9 mouse cellular contexts compared by ENCODE assay signal in the genomic region with DNA sequence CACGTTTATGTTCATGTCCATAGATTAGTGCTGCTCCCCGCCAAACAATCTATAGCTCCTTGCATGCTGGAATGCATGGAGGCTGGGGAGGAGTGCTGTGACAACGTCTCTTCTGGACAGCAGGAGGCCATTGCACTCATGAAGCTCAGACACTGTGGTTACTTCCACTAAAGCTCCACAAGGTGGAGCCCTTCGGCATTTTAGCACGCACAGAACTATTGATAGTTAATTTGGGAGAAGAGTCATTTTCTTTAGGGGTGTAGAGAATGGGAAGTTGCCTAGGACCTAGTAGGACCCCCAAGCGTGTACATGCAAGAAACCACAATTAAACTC. TPM values are rescaled to one million over a fixed set of nuclear protein-coding genes. Genes with fewer than 3 reads are reported as not detected.
A peak's percentile ranks its signal among the peaks of the same experiment; 100 is the strongest.
DNase-seq lines count a peak whose midpoint lies in the region; ATAC-seq and TF ChIP-seq lines count a peak whose summit lies in the region.
"Had no signal": no experiment of that assay in that cellular context is flagged by ENCODE, and none has a peak within 500 bp of the region (broad histone marks: within the 10 kb centered on the region; RNA-seq: fewer than 3 reads in every experiment).

No protein-coding gene starts in this region.

- TF ChIP-seq CTCF in C2C12 (IDR thresholded peaks at IDR 0.05; ENCODE audit: control insufficient read depth, insufficient read depth, insufficient read length) = peak; percentile 25
- TF ChIP-seq CTCF in intestine, postnatal 0 days (IDR thresholded peaks at IDR 0.05; ENCODE audit: low read depth) = peak; percentile 88

- no peaks in the 10 kb centered on the region for H3K4me1 ChIP-seq in forebrain, embryonic 16.5 days (replicated peaks; ENCODE audit: control insufficient read depth, insufficient read depth, low read length)
- no peaks in the 10 kb centered on the region for H3K4me1 ChIP-seq in intestine, postnatal 0 days (replicated peaks; ENCODE audit: control insufficient read depth, insufficient read depth, low read length)
- H3K4me1 ChIP-seq: limb, embryonic 15.5 days had no signal

- no peak overlapping the region for H3K9ac ChIP-seq in forebrain, embryonic 16.5 days (replicated peaks; ENCODE audit: low read depth, low read length)
- H3K9ac ChIP-seq in intestine, postnatal 0 days (ENCODE audit: low read depth, low read length) = no peak overlapping the region
- H3K9ac ChIP-seq: limb, embryonic 15.5 days had no signal

- H3K27ac ChIP-seq in forebrain, embryonic 16.5 days (ENCODE audit: low read length) = no peak overlapping the region
- H3K27ac ChIP-seq in intestine, postnatal 0 days (ENCODE audit: low read depth, low read length) = no peak overlapping the region
- H3K27ac ChIP-seq: limb, embryonic 15.5 days had no signal

- H3K36me3 ChIP-seq in C2C12 (ENCODE audit: control insufficient read depth, insufficient read depth) = no peaks in the 10 kb centered on the region
- no peaks in the 10 kb centered on the region for H3K36me3 ChIP-seq in forebrain, embryonic 16.5 days (ENCODE audit: control insufficient read depth, insufficient read depth)
- H3K36me3 ChIP-seq in intestine, postnatal 0 days (ENCODE audit: control insufficient read depth, insufficient read depth) = no peaks in the 10 kb centered on the region
- H3K36me3 ChIP-seq: limb, embryonic 15.5 days had no signal

- no peaks in the 10 kb centered on the region for H3K79me2 ChIP-seq in C2C12 (ENCODE audit: control insufficient read depth, insufficient read depth)

- H3K79me3 ChIP-seq in C2C12 (ENCODE audit: low read depth) = no peaks in the 10 kb centered on the region

- H3ac ChIP-seq in C2C12 (ENCODE audit: control insufficient read depth, insufficient read length, low read depth) = no peak overlapping the region

- peak; percentile 49 for DNase-seq in adrenal gland, postnatal 14 days
- DNase-seq in adrenal gland, adult 2 months = no peak
- peak; percentile 59 for DNase-seq in c-Kit-positive CD71-negative TER-119-negative erythroid progenitor cells, embryonic 14.5 days (ENCODE audit: low read depth)
- DNase-seq in lung, postnatal 14 days = peak; percentile 42
- DNase-seq in right cerebral cortex, adult 2 months (ENCODE audit: low spot score in 2 of 2) = peak; percentile 44 to 59

- peaks cover 7% of the 10 kb centered on the region for H3K27me3 ChIP-seq in C2C12 (ENCODE audit: control insufficient read depth, insufficient read depth, insufficient read length)
- no peaks in the 10 kb centered on the region; the same call in 1 of the 2 replicates for H3K27me3 ChIP-seq in forebrain, embryonic 16.5 days (replicated peaks; ENCODE audit: control insufficient read depth, insufficient read depth, low read length)
- H3K27me3 ChIP-seq in intestine, postnatal 0 days (replicated peaks; ENCODE audit: control insufficient read depth, insufficient read depth, low read length) = no peaks in the 10 kb centered on the region

- no peak overlapping the region; the same call in 1 of the 2 replicates for H3K4me2 ChIP-seq in forebrain, embryonic 16.5 days (ENCODE audit: low read length)
- no peak overlapping the region for H3K4me2 ChIP-seq in intestine, postnatal 0 days (replicated peaks; ENCODE audit: low read depth)
- H3K4me2 ChIP-seq: limb, embryonic 15.5 days had no signal

- H3K9me3 ChIP-seq in forebrain, embryonic 16.5 days (ENCODE audit: control insufficient read depth, low read length) = no peaks in the 10 kb centered on the region
- no peaks in the 10 kb centered on the region for H3K9me3 ChIP-seq in intestine, postnatal 0 days (ENCODE audit: control insufficient read depth)
- H3K9me3 ChIP-seq: limb, embryonic 15.5 days had no signal

- 1% methylated on average over 6 of the region's 6 CpGs for WGBS in forebrain, embryonic 16.5 days
- WGBS in intestine, postnatal 0 days = 3% methylated on average over 6 of the region's 6 CpGs

- no peak overlapping the region for H3K4me3 ChIP-seq in C2C12 (ENCODE audit: insufficient read depth, poor library complexity, severe bottlenecking)
- no peak overlapping the region for H3K4me3 ChIP-seq in forebrain, embryonic 16.5 days (replicated peaks; ENCODE audit: low read length)
- H3K4me3 ChIP-seq in intestine, postnatal 0 days (ENCODE audit: low read depth, low read length) = no peak overlapping the region
- H3K4me3 ChIP-seq: limb, embryonic 15.5 days had no signal

- ATAC-seq in forebrain, embryonic 16.5 days = peak; percentile 73
- no peak for ATAC-seq in intestine, postnatal 0 days

TF ChIP-seq in C2C12, 6 proteins besides CTCF, POLR2A, EP300 and RAD21:
- TF ChIP-seq MYOG (IDR thresholded peaks at IDR 0.05; ENCODE audit: control insufficient read depth, extremely low read depth, insufficient read length) (no peak), FOSL1 (IDR thresholded peaks at IDR 0.05; ENCODE audit: insufficient read depth, low read length, poor library complexity, severe bottlenecking) (no peak), CEBPB (IDR thresholded peaks at IDR 0.05; ENCODE audit: low read depth) (no peak), MYOD1 (IDR thresholded peaks at IDR 0.05; ENCODE audit: control insufficient read depth, insufficient read length, low read depth) (no peak), MAX (IDR thresholded peaks at IDR 0.05) (no peak), USF1 (IDR thresholded peaks at IDR 0.05; ENCODE audit: low read depth) (no peak)

RNA-seq across cellular contexts. Expression of a gene that starts 10.4 kb away (rescaled TPM):
- total RNA-seq in adrenal gland, postnatal 14 days (2021) = 18.0 and 22.9 TPM in 2 replicates
- 10 to 100 TPM; 22.3 to 22.7 TPM for total RNA-seq in adrenal gland, adult 2 months (2021)
- polyA plus RNA-seq in adrenal gland, adult 2 months (2012; rRNA removed) = 4.0 and 4.4 TPM in 2 replicates
- 6.1 TPM for polyA plus RNA-seq in C2C12 (2012; fragmentation: generic; extraction: Trizol)
- 58.0 and 59.2 TPM in 2 replicates for polyA plus RNA-seq in forebrain, embryonic 16.5 days (2015; fragmentation: Nextera tagmentation; extraction: Ambion mirVana)
- 24.9 and 28.1 TPM in 2 replicates for polyA plus RNA-seq in intestine, postnatal 0 days (2015; fragmentation: Nextera tagmentation; extraction: Ambion mirVana)

RNA-seq across cellular contexts. Expression of a gene that starts 46.8 kb away (rescaled TPM):
- 2.0 and 5.0 TPM in 2 replicates for total RNA-seq in adrenal gland, postnatal 14 days (2021)
- total RNA-seq in adrenal gland, adult 2 months (2021) = under 1 TPM; 0.81 to 0.97 TPM
- polyA plus RNA-seq in adrenal gland, adult 2 months (2012; rRNA removed) = 0.80 and 1.9 TPM in 2 replicates
- polyA plus RNA-seq in C2C12 (2012; fragmentation: generic; extraction: Trizol) = 341 TPM
- polyA plus RNA-seq in forebrain, embryonic 16.5 days (2015; fragmentation: Nextera tagmentation; extraction: Ambion mirVana) = 1.9 and 2.3 TPM in 2 replicates
- polyA plus RNA-seq in intestine, postnatal 0 days (2015; fragmentation: Nextera tagmentation; extraction: Ambion mirVana) = 2,265 and 2,375 TPM in 2 replicates

Comparison
In these comparisons a context has a peak if more than half of its experiments do, and no peak if none do; other contexts are left out.
1. RNA of a gene that starts 46.8 kb away (polyA plus RNA-seq): 2,265 to 2,375 TPM in intestine, postnatal 0 days and 341 TPM in C2C12 (single experiment); 1.9 to 2.3 TPM in forebrain, embryonic 16.5 days and 0.80 to 1.9 TPM in adrenal gland, adult 2 months; every median in the first group is over 100 times any median in the second.